Mouse (Mus musculus) Patski (cell line): Measurements from ENCODE around the gene Man2a2. TPM values are rescaled to one million over a fixed set of nuclear protein-coding genes. Genes with fewer than 3 reads are reported as not detected.

ENCODE experiments used
- ATAC-seq: fragments of 100-300 bp; one replicate; pipeline ENCODE4 v1.8.0; 2021
- CTCF ChIA-PET: fragments of 350-600 bp; sonication (Branson Sonifier 250); formaldehyde crosslinking; loops from one replicate; lab custom pipeline; 2022; ENCODE audit warnings: inconsistent platforms; lab: Charles Lee
- POLR2A ChIA-PET: fragments of 350-600 bp; sonication (Branson Sonifier 250); formaldehyde crosslinking; loops from one replicate; lab custom pipeline; 2022; ENCODE audit warnings: antibody characterized with exemption, inconsistent platforms; lab: Charles Lee
- DNase-seq: peaks from one replicate; pipeline ENCODE4 v3.0.0-alpha.2; 2011; ENCODE audit warnings: low read depth, low spot score
- H3K27me3 ChIP-seq: fragments of 371-371 bp; one replicate; pipeline ENCODE4 v1.5.1; 2021
- CTCF ChIP-seq: fragments of 100-300 bp; IDR thresholded peaks from one replicate; pipeline ENCODE4 v1.5.1; 2021
- in situ Hi-C: fragments of 300-500 bp; cut with MboI; formaldehyde crosslinking; loops from 3 replicates; pipeline ENCODE4 v1.11.1; 2018; ENCODE audit warnings: low pct_unique_long_range_greater_than_20kb, mixed read lengths
- polyA plus RNA-seq: library from polyadenylated mRNA; unstranded; gene quantifications from one replicate; pipeline ENCODE4 v1.2.3, GENCODE M21; 2021

Man2a2 gene
- polyA plus RNA-seq, 1 experiment from 2014 or later: 129 TPM

- DNase-seq (no peak), ATAC-seq (no peak)
- in situ Hi-C loops: no loop called here
- no peak for TF ChIP-seq CTCF
- ChIA-PET CTCF (no interaction called here), POLR2A (no interaction called here)
- no peaks in the 10 kb centered on the region for H3K27me3 ChIP-seq
These were observed 10.7 kb downstream of the Man2a2 start for GRCm38 (mm10) chr7:80360435-80360834.

DNA sequence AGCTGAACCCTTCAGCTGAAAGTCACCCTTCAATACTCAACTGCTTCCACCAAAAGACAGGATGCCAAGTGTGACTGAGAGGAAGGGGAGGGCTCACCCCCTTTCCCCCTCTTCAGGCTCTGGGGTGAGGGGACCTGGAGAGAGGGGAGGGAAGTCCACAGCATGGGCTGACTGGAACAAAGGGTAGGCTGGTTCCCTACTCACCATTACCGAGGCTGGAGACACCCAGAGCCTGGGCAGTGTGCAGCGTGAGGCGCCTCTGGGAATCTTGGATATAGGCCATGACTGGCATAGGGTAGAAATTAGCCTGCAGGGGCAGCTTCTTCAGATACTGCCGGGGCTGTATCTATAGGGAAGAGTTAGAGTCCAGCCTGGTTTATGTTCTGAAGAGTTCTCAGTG, 13.1 kb downstream of the Man2a2 start:
- no peak for TF ChIP-seq CTCF
- H3K27me3 ChIP-seq: no peaks in the 10 kb centered on the region
- DNase-seq: no peak
- POLR2A ChIA-PET: interaction anchor here (0.9 kb wide), 1 partner anchor 243 kb away, joined by 3 read pairs; the partner anchor contains the start of gene Idh2
- no peak for ATAC-seq
- CTCF ChIA-PET: interaction anchor here (1.3 to 1.6 kb wide), 2 partner anchors 12 to 15 kb away, joined by 4 to 5 read pairs; partner anchors contain the start of gene Hddc3
- in situ Hi-C loops: no loop called here

DNA sequence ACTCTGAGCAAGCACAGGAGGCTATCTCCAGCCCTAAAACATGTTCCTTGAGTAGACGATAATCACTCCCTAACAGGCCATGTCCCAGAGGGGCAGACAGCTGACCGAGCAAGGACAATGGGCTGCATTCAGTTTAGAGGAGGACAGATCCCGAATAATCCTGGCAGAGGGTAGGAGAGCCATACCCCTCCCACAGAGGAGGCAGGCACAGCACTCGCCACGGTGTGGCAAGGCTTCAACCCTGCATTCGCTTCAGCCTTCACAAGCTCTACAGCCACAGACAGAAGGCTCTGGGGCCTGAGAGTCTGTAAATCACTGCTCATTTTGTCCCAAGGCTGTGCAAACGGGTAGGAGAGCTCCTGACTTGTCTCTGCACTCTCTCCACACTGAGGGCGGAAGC, 14.0 kb downstream of the Man2a2 start:
- ChIA-PET POLR2A (no interaction called here), CTCF (interaction anchor here (1.3 to 1.6 kb wide), 3 partner anchors 8 to 14 kb away, joined by 3 to 5 read pairs (median 4); partner anchors contain the start of gene Hddc3)
- no peaks in the 10 kb centered on the region for H3K27me3 ChIP-seq
- no peak for TF ChIP-seq CTCF
- DNase-seq: no peak
- in situ Hi-C loops: no loop called here
- ATAC-seq: no peak

- POLR2A ChIA-PET: interaction anchor here (1.1 kb wide), 1 partner anchor 11 kb away, joined by 3 read pairs; no protein-coding TSS in a partner anchor
- DNase-seq: no peak
- no peak for TF ChIP-seq CTCF
- in situ Hi-C loops: no loop called here
- CTCF ChIA-PET: interaction anchor here (1.4 to 1.6 kb wide), 2 partner anchors 9 to 14 kb away, joined by 3 to 5 read pairs; no protein-coding TSS in a partner anchor
- H3K27me3 ChIP-seq: no peaks in the 10 kb centered on the region
- no peak for ATAC-seq
These were observed 14.8 kb downstream of the Man2a2 start for GRCm38 (mm10) chr7:80356351-80356750.

DNA sequence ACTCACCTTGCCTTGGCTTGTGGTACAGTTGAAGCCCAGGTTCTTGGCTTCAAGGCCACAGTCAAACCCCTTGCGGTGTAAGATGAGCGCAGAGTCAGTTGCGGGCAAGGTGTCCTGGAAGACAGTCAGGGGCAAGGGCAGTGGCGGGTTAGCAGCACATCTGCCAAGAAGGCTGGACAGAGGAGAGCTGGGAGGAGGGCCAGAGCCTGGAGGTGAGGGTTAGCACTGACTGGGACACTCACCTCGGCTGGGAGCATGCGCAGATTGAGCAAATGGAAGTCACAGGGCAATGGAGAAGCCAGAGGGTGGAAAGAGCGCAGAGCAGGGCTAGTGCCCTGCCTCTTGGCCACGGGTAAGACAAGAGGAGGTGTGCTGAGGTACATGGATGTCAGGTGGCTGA, 18.3 kb downstream of the Man2a2 start:
- H3K27me3 ChIP-seq: no peaks in the 10 kb centered on the region
- in situ Hi-C loops: no loop called here
- CTCF ChIA-PET: no interaction called here
- DNase-seq (no peak), ATAC-seq (no peak)
- no peak for TF ChIP-seq CTCF
- POLR2A ChIA-PET: interaction anchor here (1.0 kb wide), 1 partner anchor 9 kb away, joined by 4 read pairs; no protein-coding TSS in a partner anchor

- CTCF ChIA-PET: no interaction called here
- no peaks in the 10 kb centered on the region for H3K27me3 ChIP-seq
- POLR2A ChIA-PET: no interaction called here
- ATAC-seq (no peak), DNase-seq (no peak)
- in situ Hi-C loops: no loop called here
- TF ChIP-seq CTCF: no peak
These were observed 20.4 kb downstream of the Man2a2 start for GRCm38 (mm10) chr7:80350808-80351207.

DNA sequence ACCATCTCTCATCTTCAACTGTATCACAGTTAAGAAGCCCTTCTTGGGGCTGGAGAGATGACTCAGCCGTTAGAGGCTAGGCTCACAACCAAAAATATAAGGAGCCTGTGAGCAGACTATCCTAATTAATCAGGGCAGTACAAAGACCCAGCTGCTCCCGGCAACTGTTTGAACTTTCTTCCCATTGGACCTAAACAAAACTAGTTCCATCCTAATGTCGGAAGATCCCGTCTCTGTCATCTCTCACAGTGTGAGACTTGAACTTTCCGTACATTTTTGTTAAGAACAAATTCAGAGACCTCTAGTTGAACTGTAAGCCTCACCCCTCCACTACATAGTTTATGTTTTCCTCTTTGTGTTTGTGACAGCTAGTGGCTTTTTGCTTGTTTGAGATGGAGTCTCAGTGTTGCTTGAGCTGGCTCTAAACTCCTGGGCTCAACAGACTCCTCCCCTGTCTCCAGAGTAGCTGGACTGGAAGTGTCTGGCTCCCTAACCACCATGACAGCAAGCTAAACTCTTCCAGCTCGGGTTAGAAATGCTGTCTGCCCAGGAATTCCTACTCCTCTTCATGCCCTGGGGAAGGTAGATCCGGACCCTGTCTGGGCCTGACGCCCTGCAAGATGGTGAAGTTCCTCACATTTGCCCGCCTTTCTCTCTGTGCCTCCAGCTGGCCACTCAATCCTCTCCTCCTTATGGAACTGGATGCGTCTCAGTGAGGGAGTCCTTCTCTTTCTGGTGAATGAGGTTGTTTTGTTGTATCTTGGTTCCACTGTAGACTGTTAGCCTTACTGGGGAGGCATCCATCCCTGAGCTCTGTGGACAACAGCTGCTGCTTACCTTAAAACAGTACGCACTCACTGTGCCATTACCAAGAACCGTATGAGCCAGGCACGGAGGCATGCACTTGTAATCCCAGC, 23.2 kb downstream of the Man2a2 start:
- CTCF ChIA-PET: interaction anchor here (1.3 kb wide), 1 partner anchor 236 kb away, joined by 3 read pairs; no protein-coding TSS in a partner anchor
- POLR2A ChIA-PET: no interaction called here
- no peak for TF ChIP-seq CTCF
- in situ Hi-C loops: no loop called here
- DNase-seq (no peak), ATAC-seq (no peak)
- H3K27me3 ChIP-seq: no peaks in the 10 kb centered on the region

DNA sequence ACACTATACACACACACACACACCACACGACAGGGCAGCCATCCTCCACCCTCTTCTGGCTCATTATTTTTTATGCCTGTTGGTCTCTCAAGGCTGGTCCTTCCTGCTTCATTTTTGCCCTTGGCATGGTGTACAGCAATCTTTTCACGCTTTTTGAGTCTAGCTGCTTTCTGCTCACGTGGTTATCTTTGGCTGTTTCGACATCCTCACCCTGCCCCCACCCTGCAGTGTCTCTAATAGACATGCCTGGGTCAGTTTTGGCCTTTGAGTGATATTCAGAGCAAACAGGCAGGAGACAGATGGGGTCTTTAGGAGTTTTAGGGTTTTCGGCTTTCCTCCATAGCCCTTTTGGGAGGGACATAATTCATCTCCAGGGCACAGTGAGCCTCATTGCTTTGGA, 24.3 kb downstream of the Man2a2 start:
- TF ChIP-seq CTCF: no peak
- ChIA-PET CTCF (no interaction called here), POLR2A (interaction anchor here (0.9 kb wide), 1 partner anchor 534 kb away, joined by 3 read pairs; no protein-coding TSS in a partner anchor)
- DNase-seq: no peak
- no peak for ATAC-seq
- H3K27me3 ChIP-seq: no peaks in the 10 kb centered on the region
- in situ Hi-C loops: no loop called here

DNA sequence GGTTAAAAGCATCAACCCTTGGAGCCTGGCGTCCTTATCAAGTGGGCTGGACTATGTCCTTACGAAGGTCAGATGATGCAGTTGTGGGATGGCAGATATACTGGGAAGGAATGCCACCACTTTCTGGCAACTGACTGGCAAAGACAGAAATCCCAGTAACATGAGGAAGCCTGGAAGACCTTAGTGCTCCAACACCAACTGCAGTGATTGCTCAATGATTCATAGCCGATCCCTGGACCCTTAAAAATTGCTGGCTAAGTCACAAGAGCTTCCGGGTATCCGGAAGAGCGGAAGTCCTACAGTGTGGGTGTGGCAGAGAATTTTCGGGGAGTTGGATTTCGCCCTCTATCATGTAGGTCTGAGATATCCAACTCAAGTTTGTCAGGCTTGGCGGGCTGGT, 25.0 kb downstream of the Man2a2 start:
- in situ Hi-C loops: no loop called here
- TF ChIP-seq CTCF: no peak
- ChIA-PET POLR2A (interaction anchor here (0.9 kb wide), 1 partner anchor 534 kb away, joined by 3 read pairs; no protein-coding TSS in a partner anchor), CTCF (no interaction called here)
- DNase-seq (no peak), ATAC-seq (no peak)
- no peaks in the 10 kb centered on the region for H3K27me3 ChIP-seq

DNA sequence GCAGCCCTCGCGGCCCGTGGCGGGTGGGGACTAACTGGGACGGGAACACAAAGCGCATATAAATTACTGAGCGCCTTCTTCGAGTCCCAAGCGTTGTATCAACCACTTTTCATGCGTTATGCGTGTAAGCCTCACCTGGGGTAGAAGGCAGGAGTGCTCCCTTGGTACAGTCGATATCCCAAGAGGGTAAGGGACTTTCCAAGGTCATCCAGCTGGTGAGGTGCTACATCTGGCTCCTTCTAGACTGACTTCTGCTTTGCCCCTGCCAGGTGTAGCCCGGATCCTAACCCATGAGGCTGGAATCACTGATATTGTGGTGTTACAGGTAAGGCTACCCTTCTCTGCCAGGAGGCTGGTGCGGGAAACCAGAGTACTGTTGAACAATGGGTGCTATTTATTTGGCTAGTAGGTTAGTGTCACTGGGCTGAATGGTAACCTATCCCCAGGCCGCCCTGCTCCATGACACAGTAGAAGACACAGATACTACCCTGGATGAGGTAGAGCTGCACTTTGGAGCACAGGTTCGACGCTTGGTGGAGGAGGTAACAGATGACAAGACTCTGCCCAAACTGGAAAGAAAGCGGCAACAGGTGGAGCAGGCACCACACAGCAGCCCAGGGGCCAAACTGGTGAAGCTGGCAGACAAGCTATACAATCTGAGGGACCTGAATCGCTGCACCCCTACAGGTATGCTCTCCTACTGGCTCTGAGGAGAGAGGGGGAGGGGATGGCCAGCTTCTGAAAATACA, 27.7 kb downstream of the Man2a2 start:
- DNase-seq (no peak), ATAC-seq (no peak)
- TF ChIP-seq CTCF: no peak
- H3K27me3 ChIP-seq: no peaks in the 10 kb centered on the region
- in situ Hi-C loops: loop anchor here (5.0 kb wide), 1 partner anchor 34 kb away; no protein-coding TSS in a partner anchor
- ChIA-PET CTCF (interaction anchor here (0.9 to 4.9 kb wide), 10 partner anchors 12 to 63 kb away, joined by 3 to 23 read pairs (median 6); partner anchors contain the start of genes Man2a2 and Rccd1), POLR2A (interaction anchor here (1.0 kb wide), 1 partner anchor 9 kb away, joined by 4 read pairs; no protein-coding TSS in a partner anchor)
